In the genomic region with DNA sequence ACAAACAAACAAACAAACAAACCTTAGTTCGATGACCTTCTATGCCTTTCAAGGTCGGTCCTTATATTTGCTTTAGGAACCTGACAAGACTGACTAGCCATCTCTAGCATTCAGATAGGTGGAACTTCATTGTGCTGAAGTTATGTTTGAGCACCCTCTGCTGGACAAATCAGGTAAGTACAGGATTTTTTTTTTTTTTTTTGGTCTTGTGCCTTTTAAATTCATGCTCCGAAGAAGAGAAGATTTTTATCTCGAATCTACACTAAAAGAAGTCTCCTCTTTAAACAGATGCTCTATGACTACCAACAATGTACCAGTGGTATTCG, we compare ENCODE assay signal across 7 mouse cellular contexts. TPM values are rescaled to one million over a fixed set of nuclear protein-coding genes. Genes with fewer than 3 reads are reported as not detected.
DNase-seq lines count a peak whose midpoint lies in the region; ATAC-seq and TF ChIP-seq lines count a peak whose summit lies in the region.

No protein-coding gene starts in this region.

- H3K9me3 ChIP-seq in kidney, postnatal 0 days (replicated peaks; ENCODE audit: low read length): no peaks in the 10 kb centered on the region
- no peaks in the 10 kb centered on the region for H3K9me3 ChIP-seq in forebrain, postnatal 0 days (ENCODE audit: low read length)
- no peaks in the 10 kb centered on the region for H3K9me3 ChIP-seq in kidney, embryonic 15.5 days (replicated peaks)

- peak; percentile 93 for TF ChIP-seq CTCF in kidney, postnatal 0 days (IDR thresholded peaks at IDR 0.05; ENCODE audit: low read depth)
- TF ChIP-seq CTCF in forebrain, postnatal 0 days (IDR thresholded peaks at IDR 0.05; ENCODE audit: low read depth): peak; percentile 88

- no peaks in the 10 kb centered on the region for H3K36me3 ChIP-seq in kidney, postnatal 0 days (ENCODE audit: insufficient read depth, low read length)
- H3K36me3 ChIP-seq in forebrain, postnatal 0 days (ENCODE audit: insufficient read depth): no peaks in the 10 kb centered on the region
- H3K36me3 ChIP-seq in kidney, embryonic 15.5 days: no peaks in the 10 kb centered on the region

- DNase-seq in kidney, postnatal 0 days (ENCODE audit: low spot score): peak; percentile 73
- no peak for DNase-seq in kidney, postnatal 25 days
- peak; percentile 81 for DNase-seq in CD4-positive, CD25-positive, alpha-beta regulatory T cell, adult 2 months (ENCODE audit: low read depth, low spot score)
- DNase-seq in MEL-GATA-1-ER (ENCODE audit: extremely low read depth, low read depth): peak; percentile 61
- DNase-seq in forebrain, postnatal 0 days: peak; percentile 88
- DNase-seq in ovary, postnatal 10 days (ENCODE audit: low spot score): no peak

- no peak overlapping the region for H3K4me2 ChIP-seq in kidney, postnatal 0 days (ENCODE audit: low read length)
- H3K4me2 ChIP-seq in forebrain, postnatal 0 days (ENCODE audit: low read depth): no peak overlapping the region
- H3K4me2 ChIP-seq in kidney, embryonic 15.5 days: no peak overlapping the region

- H3K9ac ChIP-seq in kidney, postnatal 0 days (ENCODE audit: low read depth, low read length): no peak overlapping the region
- H3K9ac ChIP-seq in forebrain, postnatal 0 days: no peak overlapping the region
- H3K9ac ChIP-seq in kidney, embryonic 15.5 days: no peak overlapping the region

- no peak for ATAC-seq in kidney, postnatal 0 days (replicated peaks; ENCODE audit: low FRiP score, low read depth)
- peak; percentile 66 for ATAC-seq in forebrain, postnatal 0 days
- ATAC-seq in kidney, embryonic 15.5 days (replicated peaks; ENCODE audit: low FRiP score): no peak

- WGBS in kidney, postnatal 0 days: 2% methylated on average over 5 of the region's 5 CpGs
- WGBS in forebrain, postnatal 0 days: 11% methylated on average over 5 of the region's 5 CpGs
- 8% methylated on average over 5 of the region's 5 CpGs for WGBS in kidney, embryonic 15.5 days

- H3K27me3 ChIP-seq in kidney, postnatal 0 days (ENCODE audit: insufficient read depth, low read length): no peaks in the 10 kb centered on the region
- H3K27me3 ChIP-seq in forebrain, postnatal 0 days (ENCODE audit: insufficient read depth, low read length): no peaks in the 10 kb centered on the region
- peaks cover 17% of the 10 kb centered on the region for H3K27me3 ChIP-seq in kidney, embryonic 15.5 days

- H3K27ac ChIP-seq in kidney, postnatal 0 days: no peak overlapping the region
- no peak overlapping the region for H3K27ac ChIP-seq in forebrain, postnatal 0 days (ENCODE audit: low read depth, low read length)
- H3K27ac ChIP-seq in kidney, embryonic 15.5 days: no peak overlapping the region

- H3K4me3 ChIP-seq in kidney, postnatal 0 days (replicated peaks; ENCODE audit: low read depth, low read length): no peak overlapping the region
- H3K4me3 ChIP-seq in forebrain, postnatal 0 days (ENCODE audit: low read depth, low read length): no peak overlapping the region
- no peak overlapping the region for H3K4me3 ChIP-seq in kidney, embryonic 15.5 days (replicated peaks)

- no peaks in the 10 kb centered on the region for H3K4me1 ChIP-seq in kidney, postnatal 0 days (replicated peaks; ENCODE audit: insufficient read depth, low read length)
- H3K4me1 ChIP-seq in forebrain, postnatal 0 days (ENCODE audit: insufficient read depth): no peaks in the 10 kb centered on the region
- no peaks in the 10 kb centered on the region for H3K4me1 ChIP-seq in kidney, embryonic 15.5 days

RNA-seq across cellular contexts. Expression of a gene that starts 10.9 kb away (rescaled TPM):
- polyA plus RNA-seq in kidney, postnatal 0 days (2015; fragmentation: Nextera tagmentation; extraction: Ambion mirVana): 9.4 and 10.3 TPM in 2 replicates
- 53.2 and 58.1 TPM in 2 replicates for total RNA-seq in forebrain, postnatal 0 days (2014; rRNA removed)
- polyA plus RNA-seq in forebrain, postnatal 0 days (2015; fragmentation: Nextera tagmentation; extraction: Ambion mirVana): 21.6 and 28.1 TPM in 2 replicates
- polyA plus RNA-seq in kidney, embryonic 15.5 days (2015; fragmentation: Nextera tagmentation; extraction: Ambion mirVana): 10.1 and 10.7 TPM in 2 replicates

RNA-seq across cellular contexts. Expression of a gene that starts 18.6 kb away (rescaled TPM):
- 19.4 and 23.6 TPM in 2 replicates for polyA plus RNA-seq in kidney, postnatal 0 days (2015; fragmentation: Nextera tagmentation; extraction: Ambion mirVana)
- total RNA-seq in forebrain, postnatal 0 days (2014; rRNA removed): 24.0 and 30.0 TPM in 2 replicates
- polyA plus RNA-seq in forebrain, postnatal 0 days (2015; fragmentation: Nextera tagmentation; extraction: Ambion mirVana): 24.6 and 31.5 TPM in 2 replicates
- polyA plus RNA-seq in kidney, embryonic 15.5 days (2015; fragmentation: Nextera tagmentation; extraction: Ambion mirVana): 16.8 and 19.2 TPM in 2 replicates

RNA-seq across cellular contexts. Expression of a gene that starts 35.0 kb away (rescaled TPM):
- not detected in 2 replicates for polyA plus RNA-seq in kidney, postnatal 0 days (2015; fragmentation: Nextera tagmentation; extraction: Ambion mirVana)
- not detected in 2 replicates for total RNA-seq in forebrain, postnatal 0 days (2014; rRNA removed)
- not detected in 2 replicates for polyA plus RNA-seq in forebrain, postnatal 0 days (2015; fragmentation: Nextera tagmentation; extraction: Ambion mirVana)
- polyA plus RNA-seq in kidney, embryonic 15.5 days (2015; fragmentation: Nextera tagmentation; extraction: Ambion mirVana): not detected in 2 replicates

Comparison
In these comparisons a context has a peak if more than half of its experiments do, and no peak if none do; other contexts are left out.
1. DNase-seq: peak in kidney, postnatal 0 days (single experiment), CD4-positive, CD25-positive, alpha-beta regulatory T cell, adult 2 months (single experiment), MEL-GATA-1-ER (single experiment) and forebrain, postnatal 0 days (single experiment); none in kidney, postnatal 25 days (0 of 2) and ovary, postnatal 10 days (single experiment).